Comparison of ENCODE assay signal across 7 mouse cellular contexts in the genomic region with DNA sequence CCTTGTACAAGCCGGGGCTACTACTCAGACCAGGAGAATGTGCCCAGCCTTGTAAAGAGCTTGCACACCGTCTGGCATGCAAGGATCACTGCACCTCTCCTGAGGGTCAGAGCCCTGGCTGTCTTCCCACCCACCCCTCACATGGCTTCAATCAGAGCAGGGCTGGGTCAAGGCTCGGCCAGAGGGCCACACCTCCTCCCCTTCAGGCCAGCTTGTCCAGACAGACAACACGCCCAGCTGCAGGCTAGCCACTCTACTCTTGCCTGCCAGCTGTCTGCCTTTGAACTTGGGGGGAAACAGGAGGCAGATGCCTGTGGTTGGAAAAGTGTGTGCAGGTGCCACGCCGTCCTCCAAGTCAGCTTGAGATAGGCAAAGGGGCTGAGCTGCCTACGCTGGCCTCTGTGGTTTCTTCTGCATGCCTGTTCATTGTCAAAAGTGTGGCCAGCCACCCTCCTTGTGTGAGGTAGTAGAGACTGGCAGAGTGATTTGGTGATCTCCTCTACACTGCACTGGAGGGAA. TPM values are rescaled to one million over a fixed set of nuclear protein-coding genes. Genes with fewer than 3 reads are reported as not detected.
DNase-seq lines count a peak whose midpoint lies in the region; ATAC-seq and TF ChIP-seq lines count a peak whose summit lies in the region.

No protein-coding gene starts in this region.

- DNase-seq in CH12.LX (ENCODE audit: extremely low read depth) (peak; percentile 33), R1 (ENCODE audit: low read depth, low spot score) (peak; percentile 12)
- peak; percentile 10 for DNase-seq in lung, adult 2 months
- peak; percentile 62 for DNase-seq in yolk sac, embryonic 10.5 days (ENCODE audit: low spot score)
- no peak for DNase-seq in layer of hippocampus, adult 8-10 months (ENCODE audit: low spot score in 2 of 2)

- WGBS in heart, embryonic 16.5 days = 26% methylated on average over 7 of the region's 7 CpGs
- 27% methylated on average over 7 of the region's 7 CpGs for WGBS in lung, adult 2 months

- H3K9ac ChIP-seq in CH12.LX (ENCODE audit: insufficient read depth, low read depth) = no peak overlapping the region
- H3K9ac ChIP-seq in heart, embryonic 16.5 days (ENCODE audit: low read length) = no peak overlapping the region

- H3K9me3 ChIP-seq in CH12.LX (replicated peaks; ENCODE audit: low read length) = no peaks in the 10 kb centered on the region
- H3K9me3 ChIP-seq in heart, embryonic 16.5 days (replicated peaks; ENCODE audit: control insufficient read depth, low read length) = no peaks in the 10 kb centered on the region

- in situ Hi-C loops in CH12.LX (cut with MboI; ENCODE audit: low pct_ligation_motif_present, low pct_unique_long_range_greater_than_20kb, low sequenced_read_pairs) = no loop called here

- H3K79me2 ChIP-seq in CH12.LX (replicated peaks; ENCODE audit: control insufficient read depth, extremely low read depth, insufficient read depth, poor library complexity, severe bottlenecking) = no peaks in the 10 kb centered on the region

- no peaks in the 10 kb centered on the region for H3K36me3 ChIP-seq in CH12.LX (replicated peaks in 1 of 2; ENCODE audit: control insufficient read depth in 1 of 2, insufficient read depth in 1 of 2, low read length in 1 of 2)
- H3K36me3 ChIP-seq in heart, embryonic 16.5 days (ENCODE audit: control insufficient read depth, insufficient read depth) = no peaks in the 10 kb centered on the region

- H3K27me3 ChIP-seq in CH12.LX (replicated peaks) = no peaks in the 10 kb centered on the region
- no peaks in the 10 kb centered on the region for H3K27me3 ChIP-seq in heart, embryonic 16.5 days (ENCODE audit: control insufficient read depth, insufficient read depth, low read length)

- H3K4me2 ChIP-seq in CH12.LX (ENCODE audit: insufficient read depth, low read depth, poor library complexity, severe bottlenecking) = no peak overlapping the region
- no peak overlapping the region for H3K4me2 ChIP-seq in heart, embryonic 16.5 days (ENCODE audit: low read depth, low read length)

- peak; percentile 75 for TF ChIP-seq EP300 in CH12.LX (IDR thresholded peaks at IDR 0.05; ENCODE audit: low read length)

- peaks cover 17 to 25% of the 10 kb centered on the region in 2 experiments for H3K4me1 ChIP-seq in CH12.LX (ENCODE audit: control insufficient read depth in 1 of 2, insufficient read depth in 2 of 2)
- H3K4me1 ChIP-seq in heart, embryonic 16.5 days (ENCODE audit: control insufficient read depth, insufficient read depth, low read length) = peaks cover 18% of the 10 kb centered on the region
- peaks cover 5% of the 10 kb centered on the region; the same call in 1 of the 2 replicates for H3K4me1 ChIP-seq in lung, adult 2 months (ENCODE audit: control insufficient read depth, insufficient read depth, low read length)

- dilution Hi-C loops in CH12.LX (cut with MboI; ENCODE audit: extremely low pct_ligation_motif_present, extremely low pct_unique_long_range_greater_than_20kb, low sequenced_read_pairs) = no loop called here

- TF ChIP-seq CTCF in CH12.LX (conservative IDR thresholded peaks at IDR 0.05 in 1 of 2, IDR thresholded peaks at IDR 0.05 in 1 of 2; ENCODE audit: low read depth in 2 of 2, low read length in 2 of 2) = no peak
- TF ChIP-seq CTCF in lung, adult 2 months (IDR thresholded peaks at IDR 0.05; ENCODE audit: insufficient read depth, low read length) = no peak

- peak; percentile 58 for ATAC-seq in heart, embryonic 16.5 days (replicated peaks; ENCODE audit: extremely low read depth, insufficient read depth, low FRiP score)
- no peak for ATAC-seq in monocyte, adult 5-6 weeks (replicated peaks; ENCODE audit: insufficient number of reproducible peaks, low FRiP score, low TSS enrichment, poor library complexity, severe bottlenecking)

- TF ChIP-seq RAD21 in CH12.LX (IDR thresholded peaks at IDR 0.05; ENCODE audit: low read depth, low read length) = no peak

- H3K4me3 ChIP-seq in CH12.LX (replicated peaks in 1 of 3; ENCODE audit: low read depth in 2 of 3, low read length in 2 of 3, poor library complexity in 1 of 3) = no peak overlapping the region
- no peak overlapping the region for H3K4me3 ChIP-seq in heart, embryonic 16.5 days (ENCODE audit: low read length)
- H3K4me3 ChIP-seq in lung, adult 2 months (replicated peaks; ENCODE audit: extremely low read depth, low read depth, low read length) = no peak overlapping the region

- TF ChIP-seq POLR2A in CH12.LX (IDR thresholded peaks at IDR 0.05; ENCODE audit: low read depth, low read length) = no peak
- no peak for TF ChIP-seq POLR2A in lung, adult 2 months (IDR thresholded peaks at IDR 0.05; ENCODE audit: borderline replicate concordance, extremely low read depth, low read depth, low read length)

- H3K27ac ChIP-seq in CH12.LX (ENCODE audit: insufficient read depth, low read depth) = no peak overlapping the region
- no peak overlapping the region; the same call in 1 of the 2 replicates for H3K27ac ChIP-seq in heart, embryonic 16.5 days (ENCODE audit: low read length)

TF ChIP-seq in CH12.LX, 34 proteins besides CTCF, POLR2A, EP300 and RAD21:
- no peak for TF ChIP-seq ELF1 (IDR thresholded peaks at IDR 0.05; ENCODE audit: low read depth, low read length)
- TF ChIP-seq ZC3H11A (IDR thresholded peaks at IDR 0.05; ENCODE audit: low read depth, low read length) = no peak
- no peak for TF ChIP-seq CHD1 (IDR thresholded peaks at IDR 0.05; ENCODE audit: low read depth, low read length)
- TF ChIP-seq CHD2 (IDR thresholded peaks at IDR 0.05; ENCODE audit: low read length) = peak; percentile 49
- TF ChIP-seq MAZ (IDR thresholded peaks at IDR 0.05; ENCODE audit: low read depth, low read length) = no peak
- peak; percentile 72; the same call in 1 of the 2 replicates for TF ChIP-seq MEF2A (IDR thresholded peaks at IDR 0.05; ENCODE audit: borderline replicate concordance, low read depth, low read length)
- no peak for TF ChIP-seq USF2 (conservative IDR thresholded peaks at IDR 0.05; ENCODE audit: low read depth, low read length)
- peak; percentile 90 for TF ChIP-seq BHLHE40 (IDR thresholded peaks at IDR 0.05; ENCODE audit: low read depth, low read length)
- TF ChIP-seq MYC (IDR thresholded peaks at IDR 0.05; ENCODE audit: low read depth, low read length) = peak; percentile 52; the same call in 1 of the 2 replicates
- no peak for TF ChIP-seq PAX5 (IDR thresholded peaks at IDR 0.05; ENCODE audit: low read length)
- TF ChIP-seq MAFK (IDR thresholded peaks at IDR 0.05; ENCODE audit: insufficient replicate concordance, low read length) = no peak
- no peak for TF ChIP-seq HCFC1 (IDR thresholded peaks at IDR 0.05; ENCODE audit: low read depth, low read length)
- no peak for TF ChIP-seq TBP (conservative IDR thresholded peaks at IDR 0.05; ENCODE audit: low read depth, low read length)
- TF ChIP-seq MAX (IDR thresholded peaks at IDR 0.05; ENCODE audit: low read length) = 0 out of 2 replicates have a peak, but pooled peaks have one; percentile 37
- TF ChIP-seq USF1 (IDR thresholded peaks at IDR 0.05; ENCODE audit: low read depth, low read length) = no peak
- peak; percentile 69; the same call in 1 of the 2 replicates for TF ChIP-seq UBTF (IDR thresholded peaks at IDR 0.05; ENCODE audit: low read depth, low read length)
- TF ChIP-seq GABPA (IDR thresholded peaks at IDR 0.05; ENCODE audit: insufficient replicate concordance, low read depth, low read length) = no peak
- TF ChIP-seq E2F4 (IDR thresholded peaks at IDR 0.05; ENCODE audit: insufficient replicate concordance, low read depth, low read length) = no peak
- no peak for TF ChIP-seq ZKSCAN1 (IDR thresholded peaks at IDR 0.05; ENCODE audit: borderline replicate concordance, low read depth, low read length)
- TF ChIP-seq ZNF384 (IDR thresholded peaks at IDR 0.05; ENCODE audit: low read depth, low read length) = no peak
- TF ChIP-seq TCF12 (IDR thresholded peaks at IDR 0.05; ENCODE audit: low read depth, low read length) = peak; percentile 99
- no peak for TF ChIP-seq SMC3 (IDR thresholded peaks at IDR 0.05; ENCODE audit: low read depth, low read length)
- TF ChIP-seq MXI1 (IDR thresholded peaks at IDR 0.05; ENCODE audit: low read depth, low read length) = 0 out of 2 replicates have a peak, but pooled peaks have one; percentile 62
- no peak for TF ChIP-seq JUND (conservative IDR thresholded peaks at IDR 0.05; ENCODE audit: low read depth, low read length)
- TF ChIP-seq ETS1 (conservative IDR thresholded peaks at IDR 0.05; ENCODE audit: low read depth, low read length) = peak; percentile 76
- no peak for TF ChIP-seq POLR2AphosphoS2 (IDR thresholded peaks at IDR 0.05; ENCODE audit: low read depth, low read length)
- no peak for TF ChIP-seq KAT2A (IDR thresholded peaks at IDR 0.05; ENCODE audit: insufficient replicate concordance, low read length)
- 0 out of 2 replicates have a peak, but pooled peaks have one; percentile 15 for TF ChIP-seq NRF1 (IDR thresholded peaks at IDR 0.05; ENCODE audit: low read depth, low read length)
- no peak for TF ChIP-seq ZMIZ1 (IDR thresholded peaks at IDR 0.05; ENCODE audit: low read depth, low read length)
- peak; percentile 60; the same call in 1 of the 2 replicates for TF ChIP-seq SIN3A (IDR thresholded peaks at IDR 0.05; ENCODE audit: low read length)
- TF ChIP-seq IRF4 (IDR thresholded peaks at IDR 0.05; ENCODE audit: low read depth, low read length) = peak; percentile 54; the same call in 1 of the 2 replicates
- no peak for TF ChIP-seq NELFE (IDR thresholded peaks at IDR 0.05; ENCODE audit: low read depth, low read length)
- TF ChIP-seq RCOR1 (conservative IDR thresholded peaks at IDR 0.05; ENCODE audit: low read depth, low read length) = peak; percentile 52; the same call in 1 of the 2 replicates
- TF ChIP-seq JUN (IDR thresholded peaks at IDR 0.05; ENCODE audit: insufficient read depth, low read depth, low read length) = no peak
TF ChIP-seq in CH12.LX: peak in this region for 13.

RNA-seq across cellular contexts. Expression of a gene that starts 9.0 kb away (rescaled TPM):
- total RNA-seq in CH12.LX (2012; rRNA removed) = not detected in 2 replicates
- not detected in 2 replicates for total RNA-seq in CH12.LX (2014; rRNA removed)
- polyA plus RNA-seq in CH12.LX (2012; ENCODE audit: insufficient read length, low read depth) = not detected in 2 replicates
- not detected in 2 replicates for polyA plus RNA-seq in heart, embryonic 16.5 days (2015; fragmentation: Nextera tagmentation; extraction: Ambion mirVana)
- not detected in 2 replicates for polyA plus RNA-seq in lung, adult 2 months (2012; rRNA removed)
- total RNA-seq in layer of hippocampus, adult 8-10 months (2022) = not detected
- total RNA-seq in monocyte, adult 5-6 weeks (2017) = not detected in 3 replicates

Comparison
In these comparisons a context has a peak if more than half of its experiments do, and no peak if none do; other contexts are left out.
1. DNase-seq: peak in CH12.LX (single experiment), R1 (single experiment), lung, adult 2 months (single experiment) and yolk sac, embryonic 10.5 days (single experiment); none in layer of hippocampus, adult 8-10 months (0 of 2).